ENCODE assay signal across 20 mouse cellular contexts in genomic region chr15:92276826-92277225, GRCm38 (mm10).
A peak's percentile ranks its signal among the peaks of the same experiment; 100 is the strongest.
DNase-seq lines count a peak whose midpoint lies in the region; ATAC-seq lines count a peak whose summit lies in the region.
"Had no signal": no experiment of that assay in that cellular context is flagged by ENCODE, and none has a peak within 500 bp of the region (broad histone marks: within the 10 kb centered on the region; RNA-seq: fewer than 3 reads in every experiment).

No protein-coding gene starts in this region.

- no peak overlapping the region for H3K9ac ChIP-seq in hindbrain, embryonic 16.5 days (ENCODE audit: low read depth, low read length)
- H3K9ac ChIP-seq in limb, embryonic 11.5 days (ENCODE audit: low read length) = no peak overlapping the region
- H3K9ac ChIP-seq in embryonic facial prominence, embryonic 11.5 days (replicated peaks; ENCODE audit: low read length) = no peak overlapping the region
- H3K9ac ChIP-seq: heart, embryonic 13.5 days; lung, embryonic 15.5 days; neural tube, embryonic 12.5 days had no signal

- H3K9me3 ChIP-seq in hindbrain, embryonic 10.5 days = no peaks in the 10 kb centered on the region
- no peaks in the 10 kb centered on the region for H3K9me3 ChIP-seq in hindbrain, embryonic 16.5 days (ENCODE audit: control insufficient read depth, low read length)
- no peaks in the 10 kb centered on the region for H3K9me3 ChIP-seq in limb, embryonic 11.5 days (ENCODE audit: control insufficient read depth, low read length)
- H3K9me3 ChIP-seq in limb, embryonic 10.5 days (replicated peaks) = no peaks in the 10 kb centered on the region
- no peaks in the 10 kb centered on the region for H3K9me3 ChIP-seq in embryonic facial prominence, embryonic 11.5 days (replicated peaks; ENCODE audit: control insufficient read depth, low read length)
- H3K9me3 ChIP-seq: heart, embryonic 13.5 days; lung, embryonic 15.5 days; neural tube, embryonic 12.5 days had no signal

- H3K4me2 ChIP-seq in hindbrain, embryonic 16.5 days (ENCODE audit: low read length) = no peak overlapping the region
- H3K4me2 ChIP-seq in limb, embryonic 11.5 days (ENCODE audit: low read depth, severe bottlenecking) = no peak overlapping the region
- H3K4me2 ChIP-seq in embryonic facial prominence, embryonic 11.5 days (ENCODE audit: low read depth, low read length) = no peak overlapping the region
- H3K4me2 ChIP-seq: heart, embryonic 13.5 days; liver, embryonic 11.5 days; lung, embryonic 15.5 days; neural tube, embryonic 12.5 days had no signal

- no peaks in the 10 kb centered on the region for H3K36me3 ChIP-seq in hindbrain, embryonic 10.5 days
- H3K36me3 ChIP-seq in hindbrain, embryonic 16.5 days (ENCODE audit: control insufficient read depth, insufficient read depth, low read length) = no peaks in the 10 kb centered on the region
- no peaks in the 10 kb centered on the region for H3K36me3 ChIP-seq in limb, embryonic 11.5 days (ENCODE audit: control insufficient read depth, insufficient read depth, low read length)
- H3K36me3 ChIP-seq in limb, embryonic 10.5 days = no peaks in the 10 kb centered on the region
- no peaks in the 10 kb centered on the region for H3K36me3 ChIP-seq in embryonic facial prominence, embryonic 11.5 days (replicated peaks; ENCODE audit: control insufficient read depth, insufficient read depth, low read depth, low read length)
- H3K36me3 ChIP-seq: heart, embryonic 13.5 days; lung, embryonic 15.5 days; neural tube, embryonic 12.5 days had no signal

- H3K27ac ChIP-seq in hindbrain, embryonic 10.5 days = no peak overlapping the region
- no peak overlapping the region for H3K27ac ChIP-seq in hindbrain, embryonic 16.5 days (ENCODE audit: low read depth, low read length)
- no peak overlapping the region for H3K27ac ChIP-seq in limb, embryonic 11.5 days (replicated peaks; ENCODE audit: low read depth, low read length)
- H3K27ac ChIP-seq in limb, embryonic 10.5 days = no peak overlapping the region
- H3K27ac ChIP-seq in embryonic facial prominence, embryonic 11.5 days (replicated peaks; ENCODE audit: low read depth, low read length) = no peak overlapping the region
- H3K27ac ChIP-seq: heart, embryonic 13.5 days; lung, embryonic 15.5 days; neural tube, embryonic 12.5 days; stomach, postnatal 0 days had no signal

- no peaks in the 10 kb centered on the region for H3K4me1 ChIP-seq in hindbrain, embryonic 10.5 days (replicated peaks)
- no peaks in the 10 kb centered on the region for H3K4me1 ChIP-seq in hindbrain, embryonic 16.5 days (ENCODE audit: control insufficient read depth, insufficient read depth, low read depth, low read length)
- no peaks in the 10 kb centered on the region for H3K4me1 ChIP-seq in limb, embryonic 11.5 days (ENCODE audit: control insufficient read depth, insufficient read depth, low read length)
- peaks cover 4% of the 10 kb centered on the region; the same call in 1 of the 2 replicates for H3K4me1 ChIP-seq in limb, embryonic 10.5 days
- no peaks in the 10 kb centered on the region for H3K4me1 ChIP-seq in embryonic facial prominence, embryonic 11.5 days (ENCODE audit: control insufficient read depth, insufficient read depth, low read length)
- H3K4me1 ChIP-seq: lung, embryonic 15.5 days; neural tube, embryonic 12.5 days had no signal

- H3K27me3 ChIP-seq in hindbrain, embryonic 10.5 days (ENCODE audit: insufficient read depth, poor library complexity, severe bottlenecking) = no peaks in the 10 kb centered on the region
- H3K27me3 ChIP-seq in hindbrain, embryonic 16.5 days (replicated peaks; ENCODE audit: control insufficient read depth, insufficient read depth, low read length) = no peaks in the 10 kb centered on the region
- H3K27me3 ChIP-seq in limb, embryonic 11.5 days (ENCODE audit: control insufficient read depth, insufficient read depth, low read length) = no peaks in the 10 kb centered on the region
- H3K27me3 ChIP-seq in limb, embryonic 10.5 days (ENCODE audit: low read depth, poor library complexity, severe bottlenecking) = no peaks in the 10 kb centered on the region
- H3K27me3 ChIP-seq in embryonic facial prominence, embryonic 11.5 days (ENCODE audit: control insufficient read depth, insufficient read depth, low read length) = no peaks in the 10 kb centered on the region
- H3K27me3 ChIP-seq: heart, embryonic 13.5 days; lung, embryonic 15.5 days; neural tube, embryonic 12.5 days; Patski had no signal

- no peak for ATAC-seq in hindbrain, embryonic 16.5 days
- ATAC-seq in limb, embryonic 11.5 days (ENCODE audit: insufficient number of reproducible peaks, low FRiP score, low TSS enrichment, low read depth) = no peak
- ATAC-seq in embryonic facial prominence, embryonic 11.5 days (replicated peaks; ENCODE audit: insufficient number of reproducible peaks, low FRiP score, low TSS enrichment, low read depth) = 0 out of 2 replicates have a peak, but pooled peaks have one; percentile 39
- ATAC-seq: forebrain, embryonic 16.5 days; midbrain, embryonic 16.5 days; Patski had no signal

- peak; percentile 27 for DNase-seq in hindbrain, embryonic 10.5 days (ENCODE audit: low spot score)
- peak; percentile 30 for DNase-seq in limb, embryonic 11.5 days (ENCODE audit: low spot score)
- DNase-seq in limb, embryonic 10.5 days (ENCODE audit: low spot score) = no peak
- peak; percentile 68 for DNase-seq in embryonic facial prominence, embryonic 11.5 days (ENCODE audit: low spot score)
- DNase-seq in telencephalon, adult 2 months (ENCODE audit: low read depth, low spot score) = peak; percentile 13
- DNase-seq in left cerebral cortex, adult 18-20 months (ENCODE audit: low spot score in 2 of 2) = no peak
- DNase-seq: B cell, adult 2 months; gastrocnemius, postnatal 25 days; heart, postnatal 4 days; spleen, adult 18-20 months; thymus, postnatal 25 days had no signal

- 59% methylated on average over 4 of the region's 4 CpGs for WGBS in hindbrain, embryonic 10.5 days
- WGBS in hindbrain, embryonic 16.5 days = 56% methylated on average over 4 of the region's 4 CpGs
- WGBS in limb, embryonic 11.5 days = 25% methylated on average over 4 of the region's 4 CpGs
- 37% methylated on average over 4 of the region's 4 CpGs for WGBS in limb, embryonic 10.5 days
- WGBS in embryonic facial prominence, embryonic 11.5 days = 22% methylated on average over 4 of the region's 4 CpGs

- H3K4me3 ChIP-seq in hindbrain, embryonic 10.5 days = no peak overlapping the region
- no peak overlapping the region for H3K4me3 ChIP-seq in hindbrain, embryonic 16.5 days (ENCODE audit: low read length)
- H3K4me3 ChIP-seq in limb, embryonic 11.5 days (ENCODE audit: low read depth, low read length) = no peak overlapping the region
- H3K4me3 ChIP-seq in limb, embryonic 10.5 days = no peak overlapping the region
- H3K4me3 ChIP-seq in embryonic facial prominence, embryonic 11.5 days (ENCODE audit: low read depth, low read length) = no peak overlapping the region
- H3K4me3 ChIP-seq: heart, embryonic 13.5 days; lung, embryonic 15.5 days; neural tube, embryonic 12.5 days had no signal

Comparison
In these comparisons a context has a peak if more than half of its experiments do, and no peak if none do; other contexts are left out.
1. DNase-seq: peak in hindbrain, embryonic 10.5 days (single experiment), limb, embryonic 11.5 days (single experiment), embryonic facial prominence, embryonic 11.5 days (single experiment) and telencephalon, adult 2 months (single experiment); none in limb, embryonic 10.5 days (single experiment) and left cerebral cortex, adult 18-20 months (0 of 2).